Comparison of ENCODE assay signal across 9 mouse cellular contexts in the genomic region with DNA sequence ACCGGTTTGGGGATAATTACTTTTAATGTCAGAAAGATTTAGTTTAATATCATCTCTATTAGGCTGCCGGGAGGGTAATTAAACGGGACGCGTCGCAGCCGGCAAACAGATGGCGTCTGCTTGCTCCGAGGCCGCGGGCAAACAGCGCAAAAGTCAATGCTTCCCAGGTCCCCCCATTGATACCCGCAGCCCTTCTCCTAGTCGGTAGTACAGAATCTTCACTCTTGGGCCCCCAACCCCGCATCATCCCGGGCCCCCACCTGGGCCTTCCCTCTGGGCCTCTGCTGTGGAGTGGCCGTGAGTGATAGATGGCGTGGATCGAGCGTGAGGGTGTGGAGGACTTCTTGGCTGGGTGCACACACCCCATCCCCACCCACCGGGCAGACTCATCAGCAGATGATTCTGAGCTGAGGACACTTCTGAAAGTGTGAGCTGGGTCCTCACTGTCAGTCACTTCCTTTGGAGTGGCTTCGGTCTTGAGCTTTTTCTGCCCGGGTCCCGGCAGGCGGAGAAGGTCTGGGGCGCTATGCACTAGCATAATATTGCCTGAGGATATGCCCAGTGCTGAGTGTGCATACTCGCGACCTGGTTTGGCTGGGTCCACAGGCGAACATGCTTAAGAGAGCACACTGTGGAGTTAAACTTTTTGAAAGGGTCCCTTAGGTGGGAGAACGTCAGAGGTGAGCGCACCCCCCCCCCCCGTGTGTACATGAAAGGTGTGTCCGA. TPM values are rescaled to one million over a fixed set of nuclear protein-coding genes. Genes with fewer than 3 reads are reported as not detected.
DNase-seq lines count a peak whose midpoint lies in the region; ATAC-seq and TF ChIP-seq lines count a peak whose summit lies in the region.
"Had no signal": no experiment of that assay in that cellular context is flagged by ENCODE, and none has a peak within 500 bp of the region (broad histone marks: within the 10 kb centered on the region; RNA-seq: fewer than 3 reads in every experiment).

No protein-coding gene starts in this region.

- WGBS in heart, embryonic 14.5 days = 2% methylated on average over 33 of the region's 33 CpGs
- 3% methylated on average over 33 of the region's 33 CpGs for WGBS in embryonic facial prominence, embryonic 15.5 days
- WGBS in limb, embryonic 14.5 days = under 1% methylated on average over 31 of the region's 33 CpGs

- H3K36me3 ChIP-seq in heart, embryonic 14.5 days (ENCODE audit: control insufficient read depth, insufficient read depth, low read length) = no peaks in the 10 kb centered on the region
- H3K36me3 ChIP-seq in E14TG2a.4 (ENCODE audit: insufficient read depth, low read length) = no peaks in the 10 kb centered on the region
- H3K36me3 ChIP-seq in embryonic facial prominence, embryonic 15.5 days = no peaks in the 10 kb centered on the region
- no peaks in the 10 kb centered on the region for H3K36me3 ChIP-seq in limb, embryonic 14.5 days (ENCODE audit: control insufficient read depth, insufficient read depth, low read length)

- no peak overlapping the region for H3K27ac ChIP-seq in heart, embryonic 14.5 days (replicated peaks in 1 of 2; ENCODE audit: control insufficient read depth in 1 of 2, insufficient read depth in 1 of 2, low read depth in 2 of 2, low read length in 2 of 2)
- H3K27ac ChIP-seq in embryonic facial prominence, embryonic 15.5 days (replicated peaks) = no peak overlapping the region
- H3K27ac ChIP-seq in limb, embryonic 14.5 days (replicated peaks; ENCODE audit: low read depth, low read length) = no peak overlapping the region

- H3K4me1 ChIP-seq in heart, embryonic 14.5 days (ENCODE audit: control insufficient read depth in 2 of 2, insufficient read depth in 2 of 2, low read length in 2 of 2) = peaks cover 2 to 13% of the 10 kb centered on the region in 2 experiments; a peak in 2 of 4 replicates
- H3K4me1 ChIP-seq in E14TG2a.4 (replicated peaks; ENCODE audit: low read depth, low read length) = peaks cover 47% of the 10 kb centered on the region
- H3K4me1 ChIP-seq in embryonic facial prominence, embryonic 15.5 days = peaks cover 27% of the 10 kb centered on the region
- H3K4me1 ChIP-seq in limb, embryonic 14.5 days (ENCODE audit: control insufficient read depth, insufficient read depth, low read length) = peaks cover 12% of the 10 kb centered on the region

- no peak for ATAC-seq in heart, embryonic 14.5 days (ENCODE audit: insufficient number of reproducible peaks, insufficient read depth, low FRiP score, low read depth)
- no peak for ATAC-seq in embryonic facial prominence, embryonic 15.5 days (ENCODE audit: insufficient number of reproducible peaks, low FRiP score, low TSS enrichment, low read depth)
- no peak for ATAC-seq in limb, embryonic 14.5 days (ENCODE audit: low FRiP score, low read depth)
- no peak for ATAC-seq in frontal cortex, adult (ENCODE audit: low TSS enrichment)

- H3K4me3 ChIP-seq in heart, embryonic 14.5 days (ENCODE audit: control insufficient read depth in 1 of 2, insufficient read depth in 1 of 2, low read depth in 1 of 2, low read length in 2 of 2) = peak overlapping the region in 1 of 2 experiments; percentile 18; a peak in 2 of 4 replicates
- peak overlapping the region; percentile 52 for H3K4me3 ChIP-seq in E14TG2a.4 (replicated peaks; ENCODE audit: low read length)
- peak overlapping the region; percentile 12; the same call in 1 of the 2 replicates for H3K4me3 ChIP-seq in embryonic facial prominence, embryonic 15.5 days (replicated peaks)
- 0 out of 2 replicates have a peak overlapping the region, but pooled peaks have one; percentile 5 for H3K4me3 ChIP-seq in limb, embryonic 14.5 days (replicated peaks; ENCODE audit: low read length)

- H3K27me3 ChIP-seq in heart, embryonic 14.5 days (ENCODE audit: control insufficient read depth, insufficient read depth, low read length) = peaks cover 94% of the 10 kb centered on the region
- H3K27me3 ChIP-seq in E14TG2a.4 (ENCODE audit: insufficient read depth, low read length) = peaks cover 96% of the 10 kb centered on the region
- peaks cover 92% of the 10 kb centered on the region for H3K27me3 ChIP-seq in embryonic facial prominence, embryonic 15.5 days
- H3K27me3 ChIP-seq in limb, embryonic 14.5 days (ENCODE audit: control insufficient read depth, insufficient read depth, low read length) = peaks cover 84% of the 10 kb centered on the region

- no peaks in the 10 kb centered on the region; the same call in 1 of the 2 replicates for H3K9me3 ChIP-seq in heart, embryonic 14.5 days (ENCODE audit: control insufficient read depth, low read length)
- no peaks in the 10 kb centered on the region for H3K9me3 ChIP-seq in E14TG2a.4 (ENCODE audit: low read length)
- H3K9me3 ChIP-seq in embryonic facial prominence, embryonic 15.5 days (replicated peaks) = 0 out of 2 replicates have a peak, but pooled peaks cover 3% of the 10 kb centered on the region
- no peaks in the 10 kb centered on the region for H3K9me3 ChIP-seq in limb, embryonic 14.5 days (ENCODE audit: control insufficient read depth, low read length)

- DNase-seq in heart, adult 9 months (ENCODE audit: low spot score in 2 of 2) = no peak
- DNase-seq in limb, embryonic 14.5 days (ENCODE audit: low spot score) = no peak
- no peak for DNase-seq in lung, adult 18-20 months
- no peak for DNase-seq in frontal cortex, adult 2 months (ENCODE audit: extremely low spot score in 1 of 2, low spot score in 1 of 2)
- DNase-seq: left cerebral cortex, postnatal 4 days had no signal

- H3K4me2 ChIP-seq in heart, embryonic 14.5 days (ENCODE audit: low read length) = peak overlapping the region; percentile 43
- H3K4me2 ChIP-seq in embryonic facial prominence, embryonic 15.5 days (replicated peaks) = peak overlapping the region; percentile 34
- no peak overlapping the region for H3K4me2 ChIP-seq in limb, embryonic 14.5 days (replicated peaks; ENCODE audit: low read depth, low read length, severe bottlenecking)

- H3K9ac ChIP-seq in heart, embryonic 14.5 days (ENCODE audit: low read length) = no peak overlapping the region
- H3K9ac ChIP-seq in embryonic facial prominence, embryonic 15.5 days = no peak overlapping the region
- H3K9ac ChIP-seq in limb, embryonic 14.5 days (ENCODE audit: low read depth, low read length, severe bottlenecking) = no peak overlapping the region

- no peak for TF ChIP-seq CTCF in E14TG2a.4 (conservative IDR thresholded peaks at IDR 0.05; ENCODE audit: low read length)

- no peak for TF ChIP-seq POLR2A in limb, embryonic 14.5 days (IDR thresholded peaks at IDR 0.05; ENCODE audit: borderline replicate concordance, extremely low read depth, insufficient read depth, insufficient read length)

RNA-seq across cellular contexts. Expression of a gene that starts 3.0 kb away (rescaled TPM):
- not detected in 2 replicates for polyA plus RNA-seq in heart, embryonic 14.5 days (2014; fragmentation: Nextera tagmentation; extraction: Ambion mirVana)
- polyA plus RNA-seq in embryonic facial prominence, embryonic 15.5 days (2015; fragmentation: Nextera tagmentation; extraction: Ambion mirVana) = 0.50 and 0.89 TPM in 2 replicates
- 0.82 and 1.2 TPM in 2 replicates for polyA plus RNA-seq in limb, embryonic 14.5 days (2012; rRNA removed)
- polyA plus RNA-seq in limb, embryonic 14.5 days (2014; fragmentation: Nextera tagmentation; extraction: Ambion mirVana) = not detected in 2 replicates
- 3.1 and 3.3 TPM in 2 replicates for polyA plus RNA-seq in frontal cortex, adult 2 months (2012; rRNA removed)
